Mouse (Mus musculus) forebrain, embryonic 11.5 days (tissue): ENCODE measurements around the gene Gm21981. TPM values are rescaled to one million over a fixed set of nuclear protein-coding genes. Genes with fewer than 3 reads are reported as not detected.
"Not testable (repeated sequence)": the region's sequence is repeated elsewhere in the genome, so short reads cannot be mapped to it uniquely, and the experiment has no call there.

ENCODE experiments used
- ATAC-seq: fragments of 200-750 bp; cut with Nextera tagmentation; replicated peaks from 2 replicates; pipeline ENCODE4 v1.8.0; 2017; ENCODE audit warnings: moderate TSS enrichment; ENCODE audit not compliant: low FRiP score
- DNase-seq: peaks from one replicate; pipeline ENCODE4 v3.0.0-alpha.2; 2017; ENCODE audit warnings: low spot score
- H3K27ac ChIP-seq: fragments of 300-500 bp; sonication (generic); 2 replicates; pipeline ENCODE4 v1.5.1; 2014; ENCODE audit warnings: low read depth, low read length
- H3K27me3 ChIP-seq: fragments of 300-500 bp; sonication (generic); 2 replicates; pipeline ENCODE4 v1.6.1; 2014; ENCODE audit warnings: mild to moderate bottlenecking, low read length, mixed read lengths; ENCODE audit not compliant: control insufficient read depth, insufficient read depth
- H3K36me3 ChIP-seq: fragments of 300-500 bp; sonication (generic); 2 replicates; pipeline ENCODE4 v1.6.1; 2014; ENCODE audit warnings: mild to moderate bottlenecking, low read length, moderate library complexity, mixed read lengths; ENCODE audit not compliant: control insufficient read depth, insufficient read depth
- H3K4me1 ChIP-seq: fragments of 300-500 bp; sonication (generic); replicated peaks from 2 replicates; pipeline ENCODE4 v1.6.1; 2014; ENCODE audit warnings: low read length, mixed read lengths; ENCODE audit not compliant: control insufficient read depth, insufficient read depth
- H3K4me2 ChIP-seq: fragments of 300-500 bp; sonication (generic); 2 replicates; pipeline ENCODE4 v1.6.1; 2014; ENCODE audit warnings: low read depth, mild to moderate bottlenecking, low read length, moderate library complexity, mixed read lengths; ENCODE audit not compliant: severe bottlenecking
- H3K4me3 ChIP-seq: fragments of 300-500 bp; sonication (generic); 2 replicates; pipeline ENCODE4 v1.5.1; 2014; ENCODE audit warnings: low read depth, low read length
- H3K9ac ChIP-seq: fragments of 300-500 bp; sonication (generic); 2 replicates; pipeline ENCODE4 v1.6.1; 2014; ENCODE audit warnings: low read length
- H3K9me3 ChIP-seq: fragments of 300-500 bp; sonication (generic); 2 replicates; pipeline ENCODE4 v1.6.1; 2016; ENCODE audit warnings: low read length, mixed read lengths; ENCODE audit not compliant: control insufficient read depth
- WGBS: fragments of 180-500 bp; shearing (Covaris S2); extraction: QIAGEN DNeasy Blood & Tissue Kit; methylation state at CpG from one replicate; pipeline ENCODE4 v1.1.7; 2014; 5-methylcytosine and 5-hydroxymethylcytosine counted together
- polyA plus RNA-seq: library from polyadenylated mRNA; unstranded; fragments of >200 nt; fragmentation: Nextera tagmentation; extraction: Ambion mirVana; gene quantifications from 2 replicates; pipeline ENCODE4 v1.2.1, GENCODE M21; 2014

Gm21981 gene
- polyA plus RNA-seq, 1 experiment from 2014 or later = 1.4 TPM

- no peak overlapping the region for H3K4me3 ChIP-seq
- H3K4me1 ChIP-seq = peaks cover 9% of the 10 kb centered on the region
- WGBS = 74% methylated on average over 4 of the region's 4 CpGs
- H3K36me3 ChIP-seq = no peaks in the 10 kb centered on the region
- H3K27ac ChIP-seq = no peak overlapping the region
- no peak overlapping the region for H3K4me2 ChIP-seq
- H3K9me3 ChIP-seq = no peaks in the 10 kb centered on the region
- DNase-seq = no peak
- H3K27me3 ChIP-seq = peaks cover 16% of the 10 kb centered on the region
- no peak overlapping the region for H3K9ac ChIP-seq
- ATAC-seq = no peak
Observed at GRCm38 (mm10) chr17:47669166-47669565, 25.1 kb downstream of the Gm21981 start.

- H3K9ac ChIP-seq = no peak overlapping the region
- no peak overlapping the region for H3K4me3 ChIP-seq
- DNase-seq = no peak
- no peaks in the 10 kb centered on the region for H3K9me3 ChIP-seq
- peaks cover 5% of the 10 kb centered on the region for H3K4me1 ChIP-seq
- H3K36me3 ChIP-seq = no peaks in the 10 kb centered on the region
- no peaks in the 10 kb centered on the region for H3K27me3 ChIP-seq
- ATAC-seq = no peak
- no peak overlapping the region for H3K27ac ChIP-seq
- no peak overlapping the region for H3K4me2 ChIP-seq
- WGBS = 84% methylated on average over 7 of the region's 7 CpGs
Observed at GRCm38 (mm10) chr17:47664474-47664873, 29.8 kb downstream of the Gm21981 start.

GRCm38 (mm10) chr17:47663009-47663713 is 31.1 kb downstream of the Gm21981 start:
- ATAC-seq (peak; percentile 80), DNase-seq (peak; percentile 67)
- no peaks in the 10 kb centered on the region for H3K27me3 ChIP-seq
- no peaks in the 10 kb centered on the region for H3K9me3 ChIP-seq
- H3K4me2 ChIP-seq = no peak overlapping the region
- no peaks in the 10 kb centered on the region for H3K36me3 ChIP-seq
- H3K27ac ChIP-seq = 0 out of 2 replicates have a peak overlapping the region, but pooled peaks have one; percentile 34
- H3K4me1 ChIP-seq = peaks cover 5% of the 10 kb centered on the region
- 23% methylated on average over 9 of the region's 9 CpGs for WGBS
- no peak overlapping the region for H3K4me3 ChIP-seq
- H3K9ac ChIP-seq = no peak overlapping the region

- no peak for ATAC-seq
- H3K36me3 ChIP-seq = no peaks in the 10 kb centered on the region
- H3K4me3 ChIP-seq = no peak overlapping the region
- no peak overlapping the region for H3K9ac ChIP-seq
- H3K9me3 ChIP-seq = no peaks in the 10 kb centered on the region
- no peak overlapping the region for H3K4me2 ChIP-seq
- H3K27ac ChIP-seq = no peak overlapping the region
- peaks cover 5% of the 10 kb centered on the region for H3K4me1 ChIP-seq
- WGBS = 87% methylated on average over 3 of the region's 3 CpGs
- no peak for DNase-seq
- no peaks in the 10 kb centered on the region for H3K27me3 ChIP-seq
Observed at GRCm38 (mm10) chr17:47658741-47659243, 35.5 kb downstream of the Gm21981 start.

GRCm38 (mm10) chr17:47657901-47658300 is 36.4 kb downstream of the Gm21981 start:
- Histone ChIP-seq H3K4me3 (no peak overlapping the region), H3K36me3 (no peaks in the 10 kb centered on the region), H3K4me2 (no peak overlapping the region), H3K9ac (no peak overlapping the region), H3K27ac (no peak overlapping the region), H3K4me1 (peaks cover 3% of the 10 kb centered on the region; the same call in 1 of the 2 replicates), H3K9me3 (no peaks in the 10 kb centered on the region), H3K27me3 (no peaks in the 10 kb centered on the region)
- ATAC-seq (no peak), DNase-seq (no peak)
- WGBS = 89% methylated on average over 4 of the region's 4 CpGs

GRCm38 (mm10) chr17:47655697-47656096 is 38.6 kb downstream of the Gm21981 start:
- H3K9me3 ChIP-seq = no peaks in the 10 kb centered on the region
- H3K9ac ChIP-seq = no peak overlapping the region
- no peak overlapping the region for H3K27ac ChIP-seq
- ATAC-seq = no peak
- no peak for DNase-seq
- H3K27me3 ChIP-seq = no peaks in the 10 kb centered on the region
- no peaks in the 10 kb centered on the region for H3K36me3 ChIP-seq
- H3K4me2 ChIP-seq = no peak overlapping the region
- no peaks in the 10 kb centered on the region; the same call in 1 of the 2 replicates for H3K4me1 ChIP-seq
- 85% methylated on average over 5 of the region's 5 CpGs for WGBS
- no peak overlapping the region for H3K4me3 ChIP-seq

GRCm38 (mm10) chr17:47654346-47654745 is 39.9 kb downstream of the Gm21981 start:
- H3K9me3 ChIP-seq, H3K9ac ChIP-seq, H3K4me1 ChIP-seq, ATAC-seq, H3K27me3 ChIP-seq, H3K4me3 ChIP-seq, DNase-seq, H3K27ac ChIP-seq, H3K36me3 ChIP-seq, H3K4me2 ChIP-seq: not testable (repeated sequence)
- 93% methylated on average over 8 of the region's 8 CpGs for WGBS

GRCm38 (mm10) chr17:47651953-47652352 is 42.3 kb downstream of the Gm21981 start:
- H3K27me3 ChIP-seq = no peaks in the 10 kb centered on the region
- no peak overlapping the region for H3K4me2 ChIP-seq
- H3K9ac ChIP-seq = no peak overlapping the region
- no peaks in the 10 kb centered on the region; the same call in 1 of the 2 replicates for H3K4me1 ChIP-seq
- 73% methylated on average over 2 of the region's 2 CpGs for WGBS
- no peaks in the 10 kb centered on the region for H3K9me3 ChIP-seq
- H3K36me3 ChIP-seq = no peaks in the 10 kb centered on the region
- DNase-seq (no peak), ATAC-seq (no peak)
- no peak overlapping the region for H3K4me3 ChIP-seq
- no peak overlapping the region for H3K27ac ChIP-seq

- Histone ChIP-seq H3K9ac (no peak overlapping the region), H3K4me1 (no peaks in the 10 kb centered on the region; the same call in 1 of the 2 replicates)
- no peak for DNase-seq
Observed at GRCm38 (mm10) chr17:47648966-47649365, 45.3 kb downstream of the Gm21981 start.

More at GRCm38 (mm10) chr17:47648966-47649365, 45.3 kb downstream of the Gm21981 start:
- Histone ChIP-seq H3K4me2 (no peak overlapping the region), H3K27me3 (no peaks in the 10 kb centered on the region), H3K4me3 (no peak overlapping the region), H3K9me3 (no peaks in the 10 kb centered on the region), H3K36me3 (no peaks in the 10 kb centered on the region), H3K27ac (peak overlapping the region; percentile 19; the same call in 1 of the 2 replicates)
- peak; percentile 30; the same call in 1 of the 2 replicates for ATAC-seq
- WGBS = 46% methylated on average over 4 of the region's 4 CpGs
